Mouse (Mus musculus) cortical plate, adult 2 months (tissue): Measurements from ENCODE around the gene Cdk18. TPM values are rescaled to one million over a fixed set of nuclear protein-coding genes. Genes with fewer than 3 reads are reported as not detected.
A peak's percentile ranks its signal among the peaks of the same experiment; 100 is the strongest.

ENCODE experiments used
- H3K27ac ChIP-seq: fragments of 200-500 bp; 2 replicates; pipeline ENCODE4 v1.5.1; 2012; ENCODE audit warnings: low read length, control low read depth, inconsistent platforms; ENCODE audit not compliant: insufficient read depth
- H3K4me1 ChIP-seq: fragments of 200-500 bp; 2 replicates; pipeline ENCODE4 v1.6.1; 2011; ENCODE audit warnings: low read length; ENCODE audit not compliant: control insufficient read depth, insufficient read depth
- H3K4me3 ChIP-seq: fragments of 200-500 bp; 2 replicates; pipeline ENCODE4 v1.5.1; 2011; ENCODE audit warnings: mild to moderate bottlenecking, low read length, control low read depth; ENCODE audit not compliant: insufficient read depth
- CTCF ChIP-seq: fragments of 200-500 bp; IDR thresholded peaks from 2 replicates; pipeline ENCODE4 v1.5.1; 2011; ENCODE audit warnings: mild to moderate bottlenecking, control low read depth, low read length; ENCODE audit not compliant: insufficient read depth; ENCODE audit errors: extremely low read depth
- POLR2A ChIP-seq: fragments of 200-500 bp; IDR thresholded peaks from 2 replicates; pipeline ENCODE4 v1.6.1; 2011; ENCODE audit warnings: mild to moderate bottlenecking, low read length, control low read depth; ENCODE audit not compliant: insufficient read depth; ENCODE audit errors: extremely low read depth
- polyA plus RNA-seq: library from polyadenylated mRNA; depleted of rRNA; stranded (reverse); fragments of >200 nt; gene quantifications from 2 replicates; pipeline ENCODE4 v1.2.3, GENCODE M21; 2012

The Cdk18 gene
- polyA plus RNA-seq, 1 experiment = 30.0 TPM

- H3K27ac ChIP-seq = no peak overlapping the region
- H3K4me3 ChIP-seq = no peak overlapping the region
- TF ChIP-seq POLR2A = no peak
- TF ChIP-seq CTCF = no peak
- peaks cover 3% of the 10 kb centered on the region; the same call in 1 of the 2 replicates for H3K4me1 ChIP-seq
Observed at GRCm38 (mm10) chr1:132099775-132100174, 39.7 kb downstream of the Cdk18 start.

- Histone ChIP-seq H3K4me3 (no peak overlapping the region), H3K27ac (no peak overlapping the region)
Observed at GRCm38 (mm10) chr1:132099016-132099415, 40.5 kb downstream of the Cdk18 start.

GRCm38 (mm10) chr1:132098076-132098475 is 41.4 kb downstream of the Cdk18 start:
- no peak overlapping the region for H3K4me3 ChIP-seq
- H3K4me1 ChIP-seq = peaks cover 3% of the 10 kb centered on the region; the same call in 1 of the 2 replicates
- TF ChIP-seq CTCF (no peak), POLR2A (no peak)
- no peak overlapping the region for H3K27ac ChIP-seq

More at GRCm38 (mm10) chr1:132099016-132099415, 40.5 kb downstream of the Cdk18 start:
- TF ChIP-seq POLR2A (no peak), CTCF (no peak)
- peaks cover 3% of the 10 kb centered on the region; the same call in 1 of the 2 replicates for H3K4me1 ChIP-seq

GRCm38 (mm10) chr1:132095356-132096004 is 44.0 kb downstream of the Cdk18 start:
- H3K4me3 ChIP-seq = no peak overlapping the region
- H3K4me1 ChIP-seq = peaks cover 3% of the 10 kb centered on the region; the same call in 1 of the 2 replicates
- H3K27ac ChIP-seq = no peak overlapping the region
- TF ChIP-seq POLR2A = no peak
- no peak for TF ChIP-seq CTCF

GRCm38 (mm10) chr1:132093269-132093668 is 46.2 kb downstream of the Cdk18 start:
- TF ChIP-seq POLR2A (no peak), CTCF (no peak)
- H3K4me3 ChIP-seq = no peak overlapping the region
- H3K4me1 ChIP-seq = peaks cover 2% of the 10 kb centered on the region; the same call in 1 of the 2 replicates
- H3K27ac ChIP-seq = no peak overlapping the region

- Histone ChIP-seq H3K27ac (no peak overlapping the region), H3K4me1 (peaks cover 2% of the 10 kb centered on the region; the same call in 1 of the 2 replicates), H3K4me3 (no peak overlapping the region)
- no peak for TF ChIP-seq POLR2A
- TF ChIP-seq CTCF = no peak
Observed at GRCm38 (mm10) chr1:132090266-132090665, 49.2 kb downstream of the Cdk18 start.

- no peak overlapping the region for H3K27ac ChIP-seq
- TF ChIP-seq CTCF = no peak
- no peak for TF ChIP-seq POLR2A
- peaks cover 2% of the 10 kb centered on the region; the same call in 1 of the 2 replicates for H3K4me1 ChIP-seq
- H3K4me3 ChIP-seq = no peak overlapping the region
Observed at GRCm38 (mm10) chr1:132089767-132090166, 49.7 kb downstream of the Cdk18 start.

GRCm38 (mm10) chr1:132088181-132088671 is 51.3 kb downstream of the Cdk18 start:
- H3K4me3 ChIP-seq = no peak overlapping the region
- H3K4me1 ChIP-seq = peaks cover 2% of the 10 kb centered on the region; the same call in 1 of the 2 replicates
- peak overlapping the region; percentile 16 for H3K27ac ChIP-seq
- no peak for TF ChIP-seq CTCF
- no peak for TF ChIP-seq POLR2A

- no peak for TF ChIP-seq POLR2A
- no peak for TF ChIP-seq CTCF
- no peak overlapping the region for H3K4me3 ChIP-seq
- H3K4me1 ChIP-seq = peaks cover 2% of the 10 kb centered on the region; the same call in 1 of the 2 replicates
- no peak overlapping the region for H3K27ac ChIP-seq
Observed at GRCm38 (mm10) chr1:132085181-132086049, 54.1 kb downstream of the Cdk18 start.

GRCm38 (mm10) chr1:132078413-132078812 is 61.1 kb downstream of the Cdk18 start:
- Histone ChIP-seq H3K27ac (no peak overlapping the region), H3K4me1 (no peaks in the 10 kb centered on the region), H3K4me3 (no peak overlapping the region)
- TF ChIP-seq CTCF = no peak
- no peak for TF ChIP-seq POLR2A
